ENCODE assay signal across 8 mouse cellular contexts in genomic region chr2:152029252-152030082, GRCm38 (mm10). TPM values are rescaled to one million over a fixed set of nuclear protein-coding genes. Genes with fewer than 3 reads are reported as not detected.
A peak's percentile ranks its signal among the peaks of the same experiment; 100 is the strongest.
DNase-seq lines count a peak whose midpoint lies in the region; ATAC-seq and TF ChIP-seq lines count a peak whose summit lies in the region.

No protein-coding gene starts in this region.

- no peaks in the 10 kb centered on the region for H3K9me3 ChIP-seq in hindbrain, embryonic 12.5 days (replicated peaks)
- no peaks in the 10 kb centered on the region for H3K9me3 ChIP-seq in lung, postnatal 0 days (ENCODE audit: low read length)

- POLR2A ChIA-PET in Patski (lab: Charles Lee): no interaction called here

- ATAC-seq in Patski: peak; percentile 77
- peak; percentile 93 for ATAC-seq in hindbrain, embryonic 12.5 days (ENCODE audit: low FRiP score)
- ATAC-seq in lung, postnatal 0 days: peak; percentile 96

- TF ChIP-seq EP300 in lung, postnatal 0 days (IDR thresholded peaks at IDR 0.05): no peak

- peak overlapping the region; percentile 74 for H3K4me2 ChIP-seq in hindbrain, embryonic 12.5 days (replicated peaks)
- H3K4me2 ChIP-seq in lung, postnatal 0 days (replicated peaks; ENCODE audit: low read depth, low read length): peak overlapping the region; percentile 97

- peak overlapping the region; percentile 62 for H3K9ac ChIP-seq in hindbrain, embryonic 12.5 days
- no peak overlapping the region; the same call in 1 of the 2 replicates for H3K9ac ChIP-seq in lung, postnatal 0 days (replicated peaks; ENCODE audit: low read depth)

- peaks cover 16% of the 10 kb centered on the region for H3K27me3 ChIP-seq in Patski
- peaks cover 22% of the 10 kb centered on the region for H3K27me3 ChIP-seq in hindbrain, embryonic 12.5 days
- 0 out of 2 replicates have a peak, but pooled peaks cover 4% of the 10 kb centered on the region for H3K27me3 ChIP-seq in lung, postnatal 0 days (replicated peaks; ENCODE audit: insufficient read depth, low read length)

- TF ChIP-seq CTCF in Patski (IDR thresholded peaks at IDR 0.05): peak; percentile 79
- peak; percentile 94 for TF ChIP-seq CTCF in lung, postnatal 0 days (IDR thresholded peaks at IDR 0.05)

- peak overlapping the region; percentile 91 for H3K27ac ChIP-seq in hindbrain, embryonic 12.5 days
- no peak overlapping the region for H3K27ac ChIP-seq in lung, postnatal 0 days (ENCODE audit: low read length)

- H3K4me1 ChIP-seq in hindbrain, embryonic 12.5 days: peaks cover 27% of the 10 kb centered on the region
- H3K4me1 ChIP-seq in lung, postnatal 0 days (ENCODE audit: insufficient read depth, low read depth, low read length): no peaks in the 10 kb centered on the region

- under 1% methylated on average over 54 of the region's 54 CpGs for WGBS in hindbrain, embryonic 12.5 days
- WGBS in lung, postnatal 0 days: 3% methylated on average over 51 of the region's 54 CpGs

- in situ Hi-C loops in Patski (cut with MboI; ENCODE audit: low pct_unique_long_range_greater_than_20kb): loop anchor here (10.0 kb wide), 1 partner anchor 335 kb away; no protein-coding TSS in a partner anchor

- no peaks in the 10 kb centered on the region for H3K36me3 ChIP-seq in hindbrain, embryonic 12.5 days
- no peaks in the 10 kb centered on the region for H3K36me3 ChIP-seq in lung, postnatal 0 days (ENCODE audit: insufficient read depth, low read length)

- DNase-seq in Patski (ENCODE audit: low read depth, low spot score): peak; percentile 34
- DNase-seq in cerebellum, postnatal 10 days: peak; percentile 97 to 99
- peak; percentile 41 to 83 for DNase-seq in frontal cortex, postnatal 10 days (ENCODE audit: low spot score in 2 of 2)
- DNase-seq in layer of hippocampus, postnatal 10 days (ENCODE audit: low spot score in 2 of 2): peak; percentile 94
- DNase-seq in lung, postnatal 0 days (ENCODE audit: low spot score): peak; percentile 97
- peak; percentile 87 for DNase-seq in ovary, postnatal 14 days (ENCODE audit: low spot score)
- DNase-seq in thymus, postnatal 10 days (ENCODE audit: low spot score in 2 of 2): peak; percentile 58 to 91

- peak overlapping the region; percentile 54 for H3K4me3 ChIP-seq in hindbrain, embryonic 12.5 days
- peak overlapping the region; percentile 54 for H3K4me3 ChIP-seq in lung, postnatal 0 days (ENCODE audit: low read depth, low read length)

- CTCF ChIA-PET in Patski (lab: Charles Lee): interaction anchor here (1.4 kb wide), 1 partner anchor 59 kb away, joined by 5 read pairs; no protein-coding TSS in a partner anchor

RNA-seq across cellular contexts. Expression of gene Slc52a3, which starts 33.2 kb away (rescaled TPM):
- 0.03 TPM for polyA plus RNA-seq in Patski (2021)
- 1.5 TPM in 2 replicates for polyA plus RNA-seq in hindbrain, embryonic 12.5 days (2016; fragmentation: Nextera tagmentation; extraction: Ambion mirVana)
- 1 to 10 TPM; 3.1 TPM for total RNA-seq in layer of hippocampus, postnatal 10 days (2021)
- 26.0 and 26.7 TPM in 2 replicates for polyA plus RNA-seq in lung, postnatal 0 days (2015; fragmentation: Nextera tagmentation; extraction: Ambion mirVana)

RNA-seq across cellular contexts. Expression of gene Fam110a, which starts 49.4 kb away (rescaled TPM):
- 34.6 TPM for polyA plus RNA-seq in Patski (2021)
- 78.6 and 86.0 TPM in 2 replicates for polyA plus RNA-seq in hindbrain, embryonic 12.5 days (2016; fragmentation: Nextera tagmentation; extraction: Ambion mirVana)
- total RNA-seq in layer of hippocampus, postnatal 10 days (2021): 10 to 100 TPM in 1 of 2 experiments, 1 to 10 TPM in 1; 9.0 to 11.1 TPM
- 34.8 and 36.3 TPM in 2 replicates for polyA plus RNA-seq in lung, postnatal 0 days (2015; fragmentation: Nextera tagmentation; extraction: Ambion mirVana)

RNA-seq across cellular contexts. Expression of gene Scrt2, which starts 51.9 kb away (rescaled TPM):
- not detected for polyA plus RNA-seq in Patski (2021)
- polyA plus RNA-seq in hindbrain, embryonic 12.5 days (2016; fragmentation: Nextera tagmentation; extraction: Ambion mirVana): 26.8 and 28.3 TPM in 2 replicates
- total RNA-seq in layer of hippocampus, postnatal 10 days (2021): 10 to 100 TPM; 20.8 to 21.8 TPM
- not detected in 2 replicates for polyA plus RNA-seq in lung, postnatal 0 days (2015; fragmentation: Nextera tagmentation; extraction: Ambion mirVana)

Comparison
In these comparisons a context has a peak if more than half of its experiments do, and no peak if none do; other contexts are left out.
1. DNase-seq: peak in every context shown above with its lines; median percentile 98 in cerebellum, postnatal 10 days; 97 in lung, postnatal 0 days; 94 in layer of hippocampus, postnatal 10 days; 87 in ovary, postnatal 14 days; 74 in thymus, postnatal 10 days; 62 in frontal cortex, postnatal 10 days; 34 in Patski.
2. RNA of gene Slc52a3, which starts 33.2 kb away (polyA plus RNA-seq): 26.0 to 26.7 TPM in lung, postnatal 0 days; 1.5 TPM in hindbrain, embryonic 12.5 days and 0.03 TPM in Patski (single experiment); every median in the first group is over 10 times any median in the second.
3. RNA of gene Scrt2, which starts 51.9 kb away (polyA plus RNA-seq): 26.8 to 28.3 TPM in hindbrain, embryonic 12.5 days; not detected in Patski (single experiment) and not detected in lung, postnatal 0 days; every median in the first group is over 10 times any median in the second.
4. Peak in every context shown above with its lines, with median percentiles within 50 percentile points of each other: ATAC-seq.